Mouse (Mus musculus) bone marrow, adult 2 months (tissue): ENCODE measurements around the gene Tgm5. TPM values are rescaled to one million over a fixed set of nuclear protein-coding genes. Genes with fewer than 3 reads are reported as not detected.
"Not testable (repeated sequence)": the region's sequence is repeated elsewhere in the genome, so short reads cannot be mapped to it uniquely, and the experiment has no call there.

Experiments used
- H3K27ac ChIP-seq: fragments of 200-500 bp; 2 replicates; pipeline ENCODE4 v1.5.1; 2012; ENCODE audit warnings: low read depth, mild to moderate bottlenecking, control low read depth, inconsistent platforms, low read length; ENCODE audit not compliant: control insufficient read depth, poor library complexity, insufficient read depth
- H3K4me1 ChIP-seq: fragments of 200-500 bp; 2 replicates; pipeline ENCODE4 v1.6.1; 2011; ENCODE audit warnings: low read length; ENCODE audit not compliant: control insufficient read depth, insufficient read depth
- H3K4me3 ChIP-seq: fragments of 200-500 bp; replicated peaks from 2 replicates; pipeline ENCODE3; 2011; ENCODE audit warnings: mild to moderate bottlenecking, low read depth, low read length, control low read depth; ENCODE audit not compliant: control insufficient read depth
- CTCF ChIP-seq: fragments of 200-500 bp; IDR thresholded peaks from 2 replicates; pipeline ENCODE4 v1.5.1; 2011; ENCODE audit warnings: low read length, control low read depth; ENCODE audit not compliant: control insufficient read depth, insufficient read depth
- POLR2A ChIP-seq: fragments of 200-500 bp; IDR thresholded peaks from 2 replicates; pipeline ENCODE4 v1.6.1; 2011; ENCODE audit warnings: low read depth, mild to moderate bottlenecking, control low read depth, low read length, borderline replicate concordance; ENCODE audit not compliant: control insufficient read depth
- WGBS: fragments of 180-500 bp; shearing (Covaris S2); methylation state at CpG from one replicate; pipeline ENCODE4 v1.1.7; 2018; 5-methylcytosine and 5-hydroxymethylcytosine counted together
- polyA plus RNA-seq: library from polyadenylated mRNA; stranded (reverse); fragments of >200 nt; gene quantifications from 2 replicates; pipeline ENCODE4 v1.2.4, GENCODE M21; 2011; ENCODE audit warnings: low replicate concordance; ENCODE audit not compliant: missing spikeins, insufficient read depth, insufficient read length

Tgm5 gene
- polyA plus RNA-seq, 1 experiment: not detected

GRCm38 (mm10) chr2:121057997-121058396 lies 27.6 kb downstream of the Tgm5 start:
- TF ChIP-seq CTCF (no peak), POLR2A (no peak)
- 72% methylated on average over 6 of the region's 6 CpGs for WGBS
- Histone ChIP-seq H3K27ac (no peak overlapping the region), H3K4me1 (peaks cover 1% of the 10 kb centered on the region; the same call in 1 of the 2 replicates), H3K4me3 (no peak overlapping the region)

GRCm38 (mm10) chr2:121055915-121056314 lies 29.7 kb downstream of the Tgm5 start:
- H3K27ac ChIP-seq: no peak overlapping the region

DNA sequence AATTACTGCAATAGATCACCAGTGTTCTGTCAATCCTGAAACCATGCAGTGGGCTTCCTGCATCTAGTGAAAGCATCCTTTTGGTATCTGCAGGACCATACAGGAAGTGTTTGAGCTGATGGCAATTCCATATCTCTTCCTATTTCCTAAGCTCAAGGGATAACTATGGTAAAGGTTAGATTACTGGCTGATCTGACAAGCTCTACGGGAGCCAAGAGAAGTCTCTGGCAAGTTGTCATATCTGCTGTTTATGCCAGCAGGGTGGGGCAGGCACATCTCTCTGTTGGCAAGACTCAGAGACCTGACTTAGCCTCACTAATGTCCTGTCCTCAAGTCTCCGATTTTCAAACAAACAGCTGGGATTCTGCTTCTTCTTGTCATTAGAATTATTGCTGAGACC lies 31.6 kb downstream of the Tgm5 start:
- WGBS: 46% methylated on average over 2 of the region's 2 CpGs
- H3K4me3 ChIP-seq: no peak overlapping the region
- TF ChIP-seq POLR2A (no peak), CTCF (no peak)

More at GRCm38 (mm10) chr2:121055915-121056314, 29.7 kb downstream of the Tgm5 start:
- Histone ChIP-seq H3K4me3 (no peak overlapping the region), H3K4me1 (peaks cover 1% of the 10 kb centered on the region; the same call in 1 of the 2 replicates)
- 65% methylated on average over 6 of the region's 6 CpGs for WGBS
- TF ChIP-seq POLR2A (no peak), CTCF (no peak)

DNA sequence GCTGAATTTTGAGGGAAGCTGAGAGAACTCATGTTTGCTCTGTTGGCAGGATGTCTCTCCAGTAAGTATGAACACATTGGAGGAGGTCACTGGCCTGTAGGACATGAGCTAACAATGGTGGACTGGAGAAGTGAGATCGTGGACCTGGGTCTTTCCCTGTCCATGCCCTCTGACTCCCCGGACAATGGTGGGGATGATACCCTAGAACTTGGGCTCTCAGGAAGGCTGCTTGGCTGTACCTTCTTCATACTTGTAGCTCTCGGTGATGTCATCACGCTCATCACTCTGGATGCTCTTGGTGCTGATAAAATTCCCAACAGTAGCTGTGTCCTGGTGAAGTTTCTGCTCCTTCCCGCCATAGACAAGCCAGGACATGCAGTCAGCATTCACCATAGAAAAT lies 33.5 kb downstream of the Tgm5 start:
- 90% methylated on average over 5 of the region's 5 CpGs for WGBS
- TF ChIP-seq POLR2A: no peak
- TF ChIP-seq CTCF: no peak
- Histone ChIP-seq H3K4me1 (peaks cover 1% of the 10 kb centered on the region; the same call in 1 of the 2 replicates), H3K4me3 (no peak overlapping the region), H3K27ac (no peak overlapping the region)

More for the DNA sequence above, 31.6 kb downstream of the Tgm5 start:
- Histone ChIP-seq H3K27ac (no peak overlapping the region), H3K4me1 (peaks cover 1% of the 10 kb centered on the region; the same call in 1 of the 2 replicates)

DNA sequence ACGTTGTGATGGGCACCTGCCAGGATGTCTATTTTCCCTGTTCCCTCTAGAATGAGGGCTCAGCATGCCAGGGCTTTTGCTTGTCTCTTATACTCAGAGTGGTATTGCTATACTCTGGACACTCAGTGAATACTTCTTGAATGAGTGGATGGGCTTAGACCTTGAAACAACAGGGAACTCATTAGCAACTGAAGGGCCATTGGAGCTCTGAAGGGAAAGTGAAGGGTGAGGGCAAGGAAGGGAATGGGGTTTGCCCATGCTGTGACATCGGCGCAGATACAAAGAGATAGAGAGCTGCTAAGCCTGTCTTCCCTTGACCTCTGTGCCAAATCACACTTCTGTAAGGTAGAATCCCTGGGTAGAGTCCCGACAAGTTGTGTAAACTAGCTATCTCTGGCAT lies 40.0 kb downstream of the Tgm5 start:
- H3K4me3 ChIP-seq: no peak overlapping the region
- WGBS: 82% methylated on average over 4 of the region's 4 CpGs
- no peak overlapping the region for H3K27ac ChIP-seq
- no peaks in the 10 kb centered on the region for H3K4me1 ChIP-seq
- TF ChIP-seq CTCF (no peak), POLR2A (no peak)

DNA sequence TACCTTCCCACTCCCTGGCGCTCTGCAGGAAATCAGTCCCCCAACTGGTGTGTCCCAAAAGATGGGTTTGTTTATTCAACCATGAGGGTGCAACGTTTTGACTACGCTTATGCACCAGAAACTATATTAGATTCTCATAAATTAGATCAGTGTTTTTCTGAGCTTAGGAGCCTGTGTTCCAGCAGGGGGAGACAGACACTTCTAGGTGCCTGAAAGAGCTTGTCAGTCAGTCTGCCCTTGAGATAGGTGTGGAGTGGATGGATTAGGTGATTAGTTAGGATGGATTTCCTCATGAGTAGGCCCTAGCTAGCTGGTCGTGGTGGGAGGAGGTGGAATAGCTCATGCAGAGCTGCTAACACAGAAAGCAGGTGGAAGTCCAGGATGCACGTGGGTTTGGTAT lies 44.5 kb downstream of the Tgm5 start:
- no peaks in the 10 kb centered on the region for H3K4me1 ChIP-seq
- 31% methylated on average over 5 of the region's 5 CpGs for WGBS

DNA sequence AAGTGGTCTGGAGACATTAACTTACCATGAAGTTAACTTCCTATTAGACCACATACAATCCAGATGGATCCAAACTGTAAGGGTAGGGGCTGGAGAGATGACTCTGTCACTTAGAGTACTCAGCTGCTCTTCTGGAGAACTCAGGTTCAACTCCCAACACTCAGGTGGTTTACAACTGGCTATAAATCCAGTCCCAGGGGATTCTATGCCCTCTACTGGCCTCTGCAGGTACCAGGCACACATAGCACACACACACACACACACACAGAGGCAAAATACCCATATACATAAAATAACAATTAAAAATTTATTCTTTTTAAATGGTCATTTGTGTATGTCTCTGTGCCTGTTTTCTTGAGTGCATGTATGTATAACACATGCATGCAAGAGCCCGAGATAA lies 46.3 kb downstream of the Tgm5 start:
- WGBS: 95% methylated on average over 1 of the region's 1 CpGs
- H3K4me3 ChIP-seq: no peak overlapping the region
- no peak for TF ChIP-seq POLR2A
- no peak for TF ChIP-seq CTCF
- H3K4me1 ChIP-seq: no peaks in the 10 kb centered on the region
- no peak overlapping the region for H3K27ac ChIP-seq

More for the DNA sequence above, 44.5 kb downstream of the Tgm5 start:
- Histone ChIP-seq H3K4me3 (no peak overlapping the region), H3K27ac (no peak overlapping the region)
- TF ChIP-seq POLR2A (no peak), CTCF (peak; percentile 51)

DNA sequence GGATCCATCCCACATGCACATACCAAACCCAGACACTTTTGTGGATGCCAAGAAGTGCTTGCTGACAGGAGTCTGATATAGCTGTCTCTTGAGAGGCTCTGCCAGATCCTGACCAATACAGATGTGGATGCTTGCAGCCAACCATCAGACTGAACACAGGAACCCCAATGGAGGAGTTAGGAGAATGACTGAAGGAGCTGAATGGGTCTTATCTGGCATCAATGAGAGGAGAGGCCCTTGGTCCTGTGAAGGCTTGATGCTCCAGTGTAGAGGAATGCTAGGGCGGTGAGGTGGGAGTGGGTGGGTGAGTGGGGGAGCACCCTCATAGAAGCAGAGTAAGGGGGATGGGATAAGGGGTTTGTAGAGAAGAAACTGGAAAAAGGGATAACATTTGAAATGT lies 46.8 kb downstream of the Tgm5 start:
- not testable (repeated sequence) for H3K4me1 ChIP-seq, H3K27ac ChIP-seq, H3K4me3 ChIP-seq
- 93% methylated on average over 1 of the region's 1 CpGs for WGBS

- Histone ChIP-seq H3K4me3 (peak within 1 kb of the TSS; percentile 76), H3K4me1 (no peaks in the 10 kb centered on the region), H3K27ac (peak within 1 kb of the TSS; percentile 93)
- no peak for TF ChIP-seq POLR2A
- TF ChIP-seq CTCF: no peak
- 31% methylated on average over 5 of the region's 5 CpGs for WGBS
These were observed 48.8 kb downstream of the Tgm5 start, which contains the start of gene Epb42 for GRCm38 (mm10) chr2:121036733-121037341. TSS of gene Epb42 (minus strand) at chr2:121037072.
